8 mouse cellular contexts compared by ENCODE assay signal in the genomic region with DNA sequence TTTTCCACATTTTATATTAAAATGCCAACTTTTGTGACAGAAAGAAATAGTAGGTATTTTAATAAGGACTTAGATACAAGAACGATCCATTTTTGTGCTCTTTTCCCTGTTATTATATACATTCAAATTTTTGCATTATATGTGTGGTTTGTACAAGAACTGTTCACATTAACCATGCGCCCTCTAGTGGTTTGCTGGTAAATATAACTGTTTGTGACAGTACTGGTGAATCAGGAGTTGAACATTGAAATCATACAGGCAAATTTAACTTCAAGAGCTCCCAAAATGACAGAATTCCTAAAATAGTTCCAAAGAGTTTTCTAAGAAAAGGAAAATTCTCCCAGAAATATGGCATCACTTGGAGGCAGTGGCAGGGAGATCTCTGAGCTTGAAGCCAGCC. TPM values are rescaled to one million over a fixed set of nuclear protein-coding genes. Genes with fewer than 3 reads are reported as not detected.
DNase-seq lines count a peak whose midpoint lies in the region; ATAC-seq lines count a peak whose summit lies in the region.

No protein-coding gene starts in this region.

- H3K27me3 ChIP-seq in hindbrain, embryonic 14.5 days (ENCODE audit: control insufficient read depth, insufficient read depth, low read length): no peaks in the 10 kb centered on the region
- no peaks in the 10 kb centered on the region for H3K27me3 ChIP-seq in hindbrain, embryonic 13.5 days

- no peaks in the 10 kb centered on the region for H3K9me3 ChIP-seq in hindbrain, embryonic 14.5 days (ENCODE audit: control insufficient read depth, low read length)
- no peaks in the 10 kb centered on the region for H3K9me3 ChIP-seq in hindbrain, embryonic 13.5 days

- no peaks in the 10 kb centered on the region for H3K36me3 ChIP-seq in hindbrain, embryonic 14.5 days (replicated peaks; ENCODE audit: control insufficient read depth, insufficient read depth)
- H3K36me3 ChIP-seq in hindbrain, embryonic 13.5 days: no peaks in the 10 kb centered on the region

- no peak overlapping the region for H3K4me2 ChIP-seq in hindbrain, embryonic 14.5 days (replicated peaks)
- H3K4me2 ChIP-seq in hindbrain, embryonic 13.5 days: no peak overlapping the region

- WGBS in hindbrain, embryonic 14.5 days: 4% methylated on average over 2 of the region's 2 CpGs
- WGBS in hindbrain, embryonic 13.5 days: 7% methylated on average over 2 of the region's 2 CpGs

- H3K4me3 ChIP-seq in hindbrain, embryonic 14.5 days (replicated peaks; ENCODE audit: low read length): no peak overlapping the region
- H3K4me3 ChIP-seq in hindbrain, embryonic 13.5 days: no peak overlapping the region

- no peak for ATAC-seq in hindbrain, embryonic 14.5 days (ENCODE audit: low FRiP score)
- ATAC-seq in hindbrain, embryonic 13.5 days (ENCODE audit: low FRiP score): no peak
- no peak for ATAC-seq in erythroblast, adult 5-6 weeks (replicated peaks; ENCODE audit: low FRiP score, poor library complexity, severe bottlenecking)
- no peak for ATAC-seq in activated CD4-positive, CD25-positive, alpha-beta regulatory T cell, adult 4 months

- DNase-seq in hindbrain, embryonic 14.5 days (ENCODE audit: low spot score): peak; percentile 87
- DNase-seq in spleen, postnatal 36 days (ENCODE audit: low spot score in 2 of 2): peak; percentile 26 to 51
- DNase-seq in spleen, adult 18-20 months: no peak
- peak; percentile 67 for DNase-seq in R1 (ENCODE audit: low read depth, low spot score)
- DNase-seq in kidney, postnatal 36 days: peak; percentile 41 to 48

- no peak overlapping the region for H3K27ac ChIP-seq in hindbrain, embryonic 14.5 days
- H3K27ac ChIP-seq in hindbrain, embryonic 13.5 days: no peak overlapping the region

- H3K9ac ChIP-seq in hindbrain, embryonic 14.5 days: no peak overlapping the region
- H3K9ac ChIP-seq in hindbrain, embryonic 13.5 days: no peak overlapping the region

- peaks cover 13% of the 10 kb centered on the region; the same call in 1 of the 2 replicates for H3K4me1 ChIP-seq in hindbrain, embryonic 14.5 days (replicated peaks; ENCODE audit: control insufficient read depth, insufficient read depth, low read length)
- H3K4me1 ChIP-seq in hindbrain, embryonic 13.5 days (replicated peaks): peaks cover 13% of the 10 kb centered on the region

RNA-seq across cellular contexts. Expression of a gene that starts 1.9 kb away (rescaled TPM):
- 1.4 and 2.2 TPM in 2 replicates for polyA plus RNA-seq in hindbrain, embryonic 14.5 days (2014; fragmentation: Nextera tagmentation; extraction: Ambion mirVana)
- 1.5 and 1.6 TPM in 2 replicates for polyA plus RNA-seq in hindbrain, embryonic 13.5 days (2015; fragmentation: Nextera tagmentation; extraction: Ambion mirVana)
- 1.7 TPM in 1 of 2 replicates, not detected in the other for total RNA-seq in erythroblast, adult 5-6 weeks (2015; ENCODE audit: low replicate concordance)
- total RNA-seq in erythroblast, adult 5-6 weeks (2017; ENCODE audit: low replicate concordance): 0.68 TPM in 1 of 2 replicates, not detected in the other
- under 1 TPM in 1 of 2 experiments, not detected in 1; 0.46 TPM for polyA plus RNA-seq in activated CD4-positive, CD25-positive, alpha-beta regulatory T cell, adult 4 months (2017; shearing (Covaris generic))

RNA-seq across cellular contexts. Expression of a gene that starts 2.0 kb away (rescaled TPM):
- polyA plus RNA-seq in hindbrain, embryonic 14.5 days (2014; fragmentation: Nextera tagmentation; extraction: Ambion mirVana): 55.8 and 60.8 TPM in 2 replicates
- polyA plus RNA-seq in hindbrain, embryonic 13.5 days (2015; fragmentation: Nextera tagmentation; extraction: Ambion mirVana): 50.3 and 53.6 TPM in 2 replicates
- total RNA-seq in erythroblast, adult 5-6 weeks (2015; ENCODE audit: low replicate concordance): 7.3 and 8.6 TPM in 2 replicates
- 4.7 and 6.2 TPM in 2 replicates for total RNA-seq in erythroblast, adult 5-6 weeks (2017; ENCODE audit: low replicate concordance)
- polyA plus RNA-seq in activated CD4-positive, CD25-positive, alpha-beta regulatory T cell, adult 4 months (2017; shearing (Covaris generic)): 10 to 100 TPM; 14.9 to 20.5 TPM

Comparison
In these comparisons a context has a peak if more than half of its experiments do, and no peak if none do; other contexts are left out.
1. DNase-seq: peak in hindbrain, embryonic 14.5 days (single experiment), spleen, postnatal 36 days (2 of 2), R1 (single experiment) and kidney, postnatal 36 days (2 of 2); none in spleen, adult 18-20 months (0 of 2).